Mouse (Mus musculus): ENCODE data around the gene Cracr2b.
A peak's percentile ranks its signal among the peaks of the same experiment; 100 is the strongest.

- TF ChIP-seq EP300 (IDR thresholded peaks at IDR 0.05; ENCODE audit: insufficient read depth, low read depth, low read length) (no peak), POLR2A (IDR thresholded peaks at IDR 0.05; ENCODE audit: insufficient read depth, low read depth, low read length) (0 out of 2 replicates have a peak, but pooled peaks have one; percentile 31), CTCF (IDR thresholded peaks at IDR 0.05) (no peak)
Observed at GRCm38 (mm10) chr7:141464603-141465201, 3.8 kb downstream of the Cracr2b start.
